In the genomic region with DNA sequence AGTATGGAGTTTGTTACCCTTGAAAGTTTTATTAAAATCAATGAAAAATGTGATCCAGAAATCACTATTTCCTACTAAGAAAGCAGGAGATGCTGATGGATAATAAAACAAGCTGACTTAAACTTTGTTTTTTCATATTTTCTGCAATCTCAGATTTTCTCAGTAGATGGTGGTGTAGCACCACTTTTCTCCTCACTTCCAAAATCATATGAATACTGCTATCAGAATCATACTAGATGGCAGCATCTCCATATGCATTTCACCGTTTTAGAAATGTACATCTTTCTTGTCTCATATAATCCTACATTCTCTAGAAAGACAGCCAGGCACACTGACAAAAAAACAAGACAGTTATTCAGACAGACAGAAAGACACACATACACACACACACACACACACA, we compare ENCODE assay signal across 17 mouse cellular contexts.
DNase-seq lines count a peak whose midpoint lies in the region; ATAC-seq lines count a peak whose summit lies in the region.
"Had no signal": no experiment of that assay in that cellular context is flagged by ENCODE, and none has a peak within 500 bp of the region (broad histone marks: within the 10 kb centered on the region; RNA-seq: fewer than 3 reads in every experiment).

No protein-coding gene starts in this region.

- ATAC-seq in hindbrain, embryonic 11.5 days (ENCODE audit: low FRiP score), result no peak
- no peak for ATAC-seq in hindbrain, embryonic 13.5 days (ENCODE audit: low FRiP score)
- ATAC-seq: activated CD4-positive, CD25-positive, alpha-beta regulatory T cell, adult 4 months had no signal

- DNase-seq in hindbrain, embryonic 11.5 days (ENCODE audit: low spot score), result peak; percentile 7
- peak; percentile 3 to 33 for DNase-seq in left cerebral cortex, postnatal 25 days (ENCODE audit: low spot score in 2 of 2)
- DNase-seq in left cerebral cortex, adult 11 months (ENCODE audit: low spot score), result no peak
- peak; percentile 30 for DNase-seq in brain, adult 2 months (ENCODE audit: low read depth, low spot score)
- DNase-seq in mesoderm, embryonic 11.5 days (ENCODE audit: low read depth, low spot score), result peak; percentile 0
- no peak for DNase-seq in ovary, postnatal 14 days (ENCODE audit: low spot score)
- DNase-seq: adrenal gland, postnatal 25 days; cerebellum, postnatal 25 days; kidney, postnatal 10 days; layer of hippocampus, adult 9-11 months had no signal

- no peak overlapping the region for H3K27ac ChIP-seq in hindbrain, embryonic 11.5 days (ENCODE audit: low read depth, low read length)
- no peak overlapping the region for H3K27ac ChIP-seq in hindbrain, embryonic 13.5 days
- H3K27ac ChIP-seq: forebrain, embryonic 12.5 days; limb, embryonic 13.5 days; macrophage; neural tube, embryonic 12.5 days had no signal

- H3K4me2 ChIP-seq in hindbrain, embryonic 11.5 days (replicated peaks; ENCODE audit: low read depth, low read length), result no peak overlapping the region
- H3K4me2 ChIP-seq in hindbrain, embryonic 13.5 days, result no peak overlapping the region
- H3K4me2 ChIP-seq: forebrain, embryonic 12.5 days; limb, embryonic 13.5 days; neural tube, embryonic 12.5 days had no signal

- intact Hi-C loops in left cerebral cortex, postnatal 25 days (cut with DNase I), result no loop called here

- 57% methylated on average over 1 of the region's 1 CpGs for WGBS in hindbrain, embryonic 11.5 days
- WGBS in hindbrain, embryonic 13.5 days, result 45% methylated on average over 1 of the region's 1 CpGs

- H3K27me3 ChIP-seq in hindbrain, embryonic 11.5 days (ENCODE audit: control insufficient read depth, insufficient read depth, low read length), result no peaks in the 10 kb centered on the region
- H3K27me3 ChIP-seq in hindbrain, embryonic 13.5 days, result no peaks in the 10 kb centered on the region
- H3K27me3 ChIP-seq: CH12.LX; forebrain, embryonic 12.5 days; limb, embryonic 13.5 days; neural tube, embryonic 12.5 days had no signal

- no peaks in the 10 kb centered on the region for H3K4me1 ChIP-seq in hindbrain, embryonic 11.5 days (replicated peaks; ENCODE audit: control insufficient read depth, insufficient read depth, low read length)
- H3K4me1 ChIP-seq in hindbrain, embryonic 13.5 days (replicated peaks), result no peaks in the 10 kb centered on the region
- H3K4me1 ChIP-seq: forebrain, embryonic 12.5 days; limb, embryonic 13.5 days; neural tube, embryonic 12.5 days had no signal

- no peak overlapping the region for H3K9ac ChIP-seq in hindbrain, embryonic 11.5 days (ENCODE audit: low read depth, low read length)
- no peak overlapping the region for H3K9ac ChIP-seq in hindbrain, embryonic 13.5 days
- H3K9ac ChIP-seq: forebrain, embryonic 12.5 days; limb, embryonic 13.5 days; neural tube, embryonic 12.5 days had no signal

- H3K36me3 ChIP-seq in hindbrain, embryonic 11.5 days (ENCODE audit: control insufficient read depth, insufficient read depth, low read length), result no peaks in the 10 kb centered on the region
- no peaks in the 10 kb centered on the region for H3K36me3 ChIP-seq in hindbrain, embryonic 13.5 days
- H3K36me3 ChIP-seq: forebrain, embryonic 12.5 days; limb, embryonic 13.5 days; neural tube, embryonic 12.5 days had no signal

- H3K9me3 ChIP-seq in hindbrain, embryonic 11.5 days (ENCODE audit: control insufficient read depth, low read length), result no peaks in the 10 kb centered on the region
- no peaks in the 10 kb centered on the region for H3K9me3 ChIP-seq in hindbrain, embryonic 13.5 days
- H3K9me3 ChIP-seq: forebrain, embryonic 12.5 days; limb, embryonic 13.5 days; neural tube, embryonic 12.5 days had no signal

- H3K4me3 ChIP-seq in hindbrain, embryonic 11.5 days (ENCODE audit: low read depth, low read length), result no peak overlapping the region
- H3K4me3 ChIP-seq in hindbrain, embryonic 13.5 days, result no peak overlapping the region
- H3K4me3 ChIP-seq: forebrain, embryonic 12.5 days; limb, embryonic 13.5 days; neural tube, embryonic 12.5 days had no signal

Comparison
In these comparisons a context has a peak if more than half of its experiments do, and no peak if none do; other contexts are left out.
1. DNase-seq: peak in hindbrain, embryonic 11.5 days (single experiment), left cerebral cortex, postnatal 25 days (2 of 2), brain, adult 2 months (single experiment) and mesoderm, embryonic 11.5 days (single experiment); none in left cerebral cortex, adult 11 months (single experiment) and ovary, postnatal 14 days (single experiment).